Mouse (Mus musculus) neutrophil, adult 83 days (primary cell): ENCODE measurements around the gene Slamf8. TPM values are rescaled to one million over a fixed set of nuclear protein-coding genes. Genes with fewer than 3 reads are reported as not detected.

Experiments
- total RNA-seq, 2 experiments: library from RNA; stranded (reverse); gene quantifications; one replicate each; pipeline ENCODE4 v1.2.4; 2023

Gene Slamf8
- 1 to 10 TPM; 5.1 to 5.3 TPM for total RNA-seq

GRCm38 (mm10) chr1:172590385-172590784, at the start of gene Slamf8:
Gene Slamf8, minus strand, starts transcription at chr1:172590568.

GRCm38 (mm10) chr1:172632451-172633326, 42.3 kb upstream of the Slamf8 start, which contains the start of gene Dusp23:
Gene Dusp23, minus strand, starts transcription at chr1:172632962.

GRCm38 (mm10) chr1:172602326-172602725, 12.0 kb upstream of the Slamf8 start, which contains the start of gene Fcrl6:
Gene Fcrl6, minus strand, starts transcription at chr1:172602551.

GRCm38 (mm10) chr1:172555638-172556037, 34.7 kb downstream of the Slamf8 start, which contains the start of gene Vsig8:
Gene Vsig8, plus strand, starts transcription at chr1:172555938.

Other genes with a start within 250 kb of the Slamf8 start
- gene Kcnj10, start 249.4 kb downstream of the Slamf8 start, total RNA-seq = 1 to 10 TPM; 1.6 to 3.3 TPM
- gene Pigm, start 214.0 kb downstream of the Slamf8 start, total RNA-seq = 10 to 100 TPM; 15.4 to 15.9 TPM
- under 1 TPM; 0.61 to 0.84 TPM for gene Slamf9, start 115.2 kb downstream of the Slamf8 start, total RNA-seq
- gene Igsf9, start 108.8 kb downstream of the Slamf8 start, total RNA-seq = under 1 TPM; 0.33 to 0.70 TPM
- 100 to 1,000 TPM; 208 to 209 TPM for gene Tagln2, start 90.5 kb downstream of the Slamf8 start, total RNA-seq
- under 1 TPM in 1 of 2 experiments, not detected in 1; 0.64 TPM for gene Cfap45, start 69.8 kb downstream of the Slamf8 start, total RNA-seq
- not detected for gene Vsig8, start 34.6 kb downstream of the Slamf8 start, total RNA-seq
- gene Fcrl6, start 12.0 kb upstream of the Slamf8 start, total RNA-seq = not detected
- gene Dusp23, start 42.4 kb upstream of the Slamf8 start, total RNA-seq = 1 to 10 TPM; 1.7 to 1.8 TPM
- gene Crp, start 107.5 kb upstream of the Slamf8 start, total RNA-seq = not detected